Mouse (Mus musculus) heart, postnatal 10 days (tissue): ENCODE measurements around the gene Derl3. TPM values are rescaled to one million over a fixed set of nuclear protein-coding genes. Genes with fewer than 3 reads are reported as not detected.

Experiments used
- DNase-seq, 2 experiments: peaks; one replicate each; pipeline ENCODE4 v3.0.0; 2021
- intact Hi-C: fragments of 180-260 bp; cut with DNase I; formaldehyde crosslinking; loops from one replicate; pipeline ENCODE4 v1.15.1; 2025
- total RNA-seq, 2 experiments: library from RNA; stranded (reverse); gene quantifications; 2 replicates each; pipeline ENCODE4 v1.2.3; 2021

Gene Derl3
- total RNA-seq, 2 experiments from 2014 or later: 0.48 TPM; not detected in 1

DNA sequence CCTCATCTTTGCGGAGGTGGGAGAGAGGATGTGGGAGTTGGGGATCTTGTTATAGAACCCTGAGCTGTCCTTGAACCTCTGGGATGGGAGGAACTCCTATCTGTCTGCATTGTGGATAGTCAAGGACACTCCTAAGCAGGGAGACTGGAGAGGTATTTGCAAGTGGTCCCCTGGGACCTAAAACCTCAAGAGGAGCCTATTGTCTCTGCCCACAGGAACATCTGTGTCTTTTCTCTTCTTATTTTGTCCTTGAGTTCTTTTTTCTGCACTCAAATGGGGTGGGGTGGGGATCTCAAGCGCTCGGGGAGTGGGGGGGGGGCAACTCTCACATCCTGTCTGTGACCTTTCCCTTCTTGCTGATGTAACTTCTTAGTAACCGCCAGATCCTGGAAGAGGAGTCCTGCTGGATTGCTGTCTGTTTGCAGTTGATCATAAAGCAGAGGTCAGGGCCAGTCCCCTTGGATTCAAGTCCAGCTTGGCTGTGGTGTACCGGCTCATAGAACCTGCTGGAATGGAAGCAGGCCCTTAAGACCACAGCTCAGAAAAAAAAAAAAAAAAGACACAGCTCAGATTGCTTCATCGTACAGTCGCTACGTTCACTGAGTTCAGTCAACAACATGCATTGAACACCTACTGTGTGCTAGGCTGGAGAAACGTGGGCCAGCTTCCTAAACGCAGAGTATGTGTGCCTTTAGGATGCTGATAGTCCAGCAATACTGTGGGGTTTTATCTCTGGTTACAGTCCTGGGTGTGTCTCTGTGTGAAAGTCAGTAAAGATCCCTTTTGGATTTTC lies 44.8 kb downstream of the Derl3 start:
- no peak for DNase-seq
- intact Hi-C loops: no loop called here

DNA sequence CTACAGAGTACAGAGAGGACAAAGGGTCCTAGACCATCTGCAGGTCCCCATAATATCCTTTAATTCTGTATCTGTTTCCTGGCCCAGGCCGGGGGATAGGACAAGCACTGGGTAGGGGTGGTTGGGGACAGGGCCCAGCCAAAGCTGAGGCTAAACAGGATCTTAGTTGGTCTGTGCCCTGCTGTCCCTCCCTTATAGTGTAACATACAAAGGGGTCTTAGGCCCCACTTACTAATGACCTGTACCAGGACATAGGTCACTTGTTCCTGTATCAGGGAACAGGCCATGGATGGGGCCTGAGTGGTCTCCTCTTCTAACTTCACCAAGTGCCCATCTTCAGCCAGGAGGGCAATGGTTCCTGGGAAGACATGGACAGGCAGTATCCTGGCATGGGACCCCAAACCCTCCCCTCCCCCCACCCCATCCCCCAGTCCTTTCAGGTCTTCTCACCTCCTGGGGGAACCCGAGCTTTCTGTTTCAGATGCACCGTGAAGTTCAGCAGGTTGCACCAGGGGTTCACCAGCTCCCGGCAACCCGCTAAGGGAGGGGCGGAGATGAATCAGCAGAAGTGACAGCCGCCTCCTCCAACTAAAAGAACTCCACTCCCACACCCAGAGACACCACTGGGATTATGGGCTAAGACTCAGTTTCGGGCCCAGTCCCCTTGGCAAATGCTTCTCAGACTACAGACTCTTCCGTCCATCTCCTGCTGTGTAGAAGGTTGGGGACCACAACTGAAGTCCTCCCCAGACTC lies 46.4 kb downstream of the Derl3 start:
- intact Hi-C loops: no loop called here
- DNase-seq: no peak

DNA sequence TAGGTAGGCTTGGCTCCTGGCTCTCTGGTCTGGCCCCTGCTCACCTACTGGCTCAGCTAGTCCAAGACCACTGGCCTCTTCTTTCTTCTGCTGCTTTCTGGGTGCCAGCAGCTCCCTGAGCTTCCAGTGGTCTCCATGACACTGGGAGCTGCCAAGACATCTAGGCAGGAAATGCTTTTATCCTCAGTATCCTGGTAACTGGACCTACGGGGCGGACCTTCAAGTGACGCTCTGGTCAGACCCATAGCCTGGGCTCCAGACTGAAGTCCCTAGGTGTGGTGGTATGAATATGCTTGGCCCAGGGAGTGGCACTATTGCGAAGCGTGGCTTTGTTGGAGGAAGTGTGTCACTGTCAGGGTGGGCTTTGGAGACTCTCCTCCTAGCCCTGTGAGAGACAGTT lies 47.3 kb downstream of the Derl3 start, which contains the start of gene Gm867:
Gene Gm867 (minus strand): TSS at position 153 of the 400 bp plus-strand sequence.
- intact Hi-C loops: no loop called here
- no peak for DNase-seq

DNA sequence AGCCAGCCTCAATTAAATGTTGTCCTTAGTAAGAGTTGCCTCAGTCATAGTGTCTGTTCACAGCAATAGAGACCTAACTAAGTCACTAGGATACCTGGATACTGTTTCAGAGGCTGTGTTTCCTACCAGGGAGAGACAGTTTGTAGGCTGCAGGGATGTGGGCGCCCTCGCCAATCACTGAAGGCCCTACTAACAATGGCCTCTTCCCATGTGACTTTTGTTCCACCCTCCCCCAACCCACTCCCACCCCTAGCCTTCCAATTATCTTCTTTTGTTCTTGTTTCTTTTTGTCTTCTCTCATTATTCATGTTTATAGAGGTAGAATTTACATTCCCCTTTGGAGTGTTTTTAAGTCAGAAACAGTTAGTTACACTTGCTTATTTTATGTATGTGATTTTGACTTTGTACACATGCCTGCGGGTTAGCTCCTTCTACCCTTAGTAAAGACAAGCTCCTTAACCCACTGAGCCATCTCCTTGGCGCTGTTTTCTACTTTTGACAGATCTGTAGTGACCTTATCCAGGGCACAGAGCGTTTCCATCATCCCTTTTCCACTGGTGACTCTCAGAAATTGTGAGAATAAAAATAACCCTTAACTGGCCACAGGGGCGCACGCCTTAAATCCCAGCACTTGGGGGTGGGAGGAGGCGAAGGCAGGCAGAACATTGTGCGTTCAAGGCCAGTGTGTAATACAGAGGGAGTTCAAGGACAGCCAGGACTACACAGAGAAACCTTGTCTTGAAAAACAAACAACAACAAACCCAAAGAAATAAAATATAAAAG lies 48.0 kb downstream of the Derl3 start:
- no peak for DNase-seq
- intact Hi-C loops: no loop called here

DNA sequence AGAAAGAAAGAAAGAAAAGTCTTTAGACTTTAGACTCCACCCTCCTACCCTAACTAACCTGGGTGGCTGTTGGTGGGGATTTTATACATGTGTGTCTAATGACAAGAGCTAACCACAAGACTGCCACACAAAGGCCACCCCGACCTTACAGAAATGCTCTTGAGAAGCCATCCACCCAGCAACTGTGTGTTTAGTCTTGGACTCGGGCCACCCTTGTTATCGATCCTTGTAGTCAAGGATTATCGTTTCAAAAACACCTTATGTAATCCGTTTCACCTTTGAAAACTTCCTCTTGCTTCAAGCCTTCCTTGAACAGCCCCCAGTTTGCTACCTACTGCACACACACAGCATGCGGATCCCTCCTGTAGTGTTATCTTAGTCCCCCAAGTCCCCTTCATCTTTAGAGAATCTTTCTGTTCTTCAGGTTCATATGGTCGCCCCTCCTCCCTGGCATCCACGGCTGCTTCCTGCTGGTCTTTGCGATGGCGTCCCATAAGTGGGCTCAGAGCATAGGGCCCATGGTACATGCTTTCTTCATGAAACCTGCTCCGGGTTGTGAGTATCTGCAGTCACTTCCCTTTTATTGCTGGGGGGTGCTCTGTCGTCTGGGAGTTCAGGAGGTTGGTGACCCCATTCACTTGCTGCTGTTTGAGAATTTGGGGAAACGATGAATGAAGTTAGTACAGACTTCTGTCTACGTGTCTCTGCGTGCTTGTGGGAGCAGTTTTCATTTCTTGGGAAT lies 49.7 kb downstream of the Derl3 start, which contains the start of gene Vpreb3:
Gene Vpreb3 (plus strand): TSS at position 322 of the 742 bp plus-strand sequence.
- no peak for DNase-seq

DNA sequence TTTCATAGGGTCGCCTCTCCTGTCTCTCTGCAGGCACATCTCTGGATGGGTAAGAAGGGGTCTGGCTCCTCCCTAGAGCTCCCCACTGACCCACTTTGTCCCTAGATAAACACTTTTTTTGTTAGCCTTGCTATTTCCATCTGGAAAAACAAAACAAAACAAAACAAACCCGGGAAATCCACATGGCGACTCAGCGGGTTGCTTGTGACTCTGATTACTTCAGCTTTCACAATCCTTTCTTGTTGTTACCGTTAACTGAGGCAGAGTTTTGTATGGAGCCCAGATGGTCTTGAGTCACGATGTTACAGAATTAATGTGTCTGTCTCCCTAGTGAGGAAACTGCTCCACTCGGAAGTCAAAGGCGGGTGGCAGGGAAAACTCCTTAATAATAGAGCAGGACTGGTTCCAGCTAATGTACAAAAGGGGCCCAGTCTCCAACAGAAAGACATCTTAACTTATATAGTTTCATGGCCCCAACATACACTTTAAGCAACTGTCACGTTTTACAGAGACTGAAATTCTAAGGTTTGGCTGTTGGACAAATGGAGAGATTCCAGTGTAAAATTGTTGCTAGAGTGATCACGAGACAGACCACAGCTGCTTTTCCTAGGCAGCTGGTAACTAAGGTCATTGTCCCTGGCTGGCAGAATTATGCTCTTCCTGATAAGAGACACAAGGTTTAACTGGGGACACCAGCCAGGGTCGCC lies 51.0 kb downstream of the Derl3 start:
- DNase-seq: peak; percentile 57 to 67
- intact Hi-C loops: no loop called here

More for the DNA sequence above, 49.7 kb downstream of the Derl3 start, which contains the start of gene Vpreb3:
- intact Hi-C loops: no loop called here

DNA sequence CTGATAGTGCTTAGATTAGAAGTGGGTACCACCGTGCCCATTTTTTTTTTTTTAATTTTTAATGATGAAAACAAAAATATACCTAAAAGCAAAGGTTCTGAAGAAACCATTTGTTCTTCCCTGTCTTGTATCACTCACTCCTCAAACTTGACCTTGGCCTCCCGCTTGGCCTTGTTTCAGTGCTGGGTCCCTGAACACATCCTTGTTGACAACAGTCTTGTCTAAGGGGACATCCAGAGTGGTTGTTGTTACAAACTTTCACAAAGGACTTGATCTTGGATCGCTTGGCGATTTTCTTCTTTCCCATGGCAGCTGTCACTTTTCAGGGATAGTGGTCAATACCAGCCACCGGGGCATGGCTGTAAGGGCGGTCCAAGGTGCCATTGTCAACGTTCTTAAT lies 52.0 kb downstream of the Derl3 start:
- intact Hi-C loops: no loop called here
- no peak for DNase-seq

Other genes with a start within 250 kb of the Derl3 start
- 1 to 10 TPM; 2.8 to 3.4 TPM for gene Susd2, start 249.4 kb upstream of the Derl3 start, total RNA-seq
- gene Cabin1, start 129.1 kb upstream of the Derl3 start, total RNA-seq: 10 to 100 TPM; 26.0 to 33.6 TPM
- gene Ddt, start 120.0 kb upstream of the Derl3 start, total RNA-seq: 10 to 100 TPM; 29.6 to 49.2 TPM
- gene Gm20441, start 112.5 kb upstream of the Derl3 start, total RNA-seq: not detected
- gene Gstt3, start 112.0 kb upstream of the Derl3 start, total RNA-seq: 1 to 10 TPM; 1.9 to 3.0 TPM
- 1 to 10 TPM; 5.9 to 7.9 TPM for gene Gstt1, start 94.8 kb upstream of the Derl3 start, total RNA-seq
- not detected for gene Gstt4, start 70.9 kb upstream of the Derl3 start, total RNA-seq
- gene Gstt2, start 56.0 kb upstream of the Derl3 start, total RNA-seq: 10 to 100 TPM; 10.1 to 12.7 TPM
- 100 to 1,000 TPM; 321 to 324 TPM for gene Mif, start 33.2 kb upstream of the Derl3 start, total RNA-seq
- gene Smarcb1, start 28.2 kb downstream of the Derl3 start, total RNA-seq: 10 to 100 TPM; 41.3 to 44.8 TPM
- gene Chchd10, start 39.7 kb downstream of the Derl3 start, total RNA-seq: 1,000 to 10,000 TPM; 1,157 to 1,242 TPM
- 1 to 10 TPM; 8.6 to 9.9 TPM for gene Mmp11, start 43.1 kb downstream of the Derl3 start, total RNA-seq
- not detected for gene Gm867, start 47.3 kb downstream of the Derl3 start, total RNA-seq
- gene Vpreb3, start 49.6 kb downstream of the Derl3 start, total RNA-seq: under 1 TPM in 1 of 2 experiments, not detected in 1; 0.53 TPM
- gene Gm5134, start 61.1 kb downstream of the Derl3 start, total RNA-seq: not detected
- 1 to 10 TPM; 9.8 to 9.9 TPM for gene Zfp280b, start 139.2 kb downstream of the Derl3 start, total RNA-seq
- gene Slc5a4b, start 217.5 kb downstream of the Derl3 start, total RNA-seq: not detected